Mouse (Mus musculus) forebrain, embryonic 11.5 days (tissue): ENCODE measurements around the gene Shroom1. TPM values are rescaled to one million over a fixed set of nuclear protein-coding genes. Genes with fewer than 3 reads are reported as not detected.

Source experiments
- ATAC-seq: fragments of 200-750 bp; cut with Nextera tagmentation; replicated peaks from 2 replicates; pipeline ENCODE4 v1.8.0; 2017; ENCODE audit warnings: moderate TSS enrichment; ENCODE audit not compliant: low FRiP score
- DNase-seq: peaks from one replicate; pipeline ENCODE4 v3.0.0-alpha.2; 2017; ENCODE audit warnings: low spot score
- H3K27ac ChIP-seq: fragments of 300-500 bp; sonication (generic); 2 replicates; pipeline ENCODE4 v1.5.1; 2014; ENCODE audit warnings: low read depth, low read length
- H3K27me3 ChIP-seq: fragments of 300-500 bp; sonication (generic); 2 replicates; pipeline ENCODE4 v1.6.1; 2014; ENCODE audit warnings: mild to moderate bottlenecking, low read length, mixed read lengths; ENCODE audit not compliant: control insufficient read depth, insufficient read depth
- H3K36me3 ChIP-seq: fragments of 300-500 bp; sonication (generic); 2 replicates; pipeline ENCODE4 v1.6.1; 2014; ENCODE audit warnings: mild to moderate bottlenecking, low read length, moderate library complexity, mixed read lengths; ENCODE audit not compliant: control insufficient read depth, insufficient read depth
- H3K4me1 ChIP-seq: fragments of 300-500 bp; sonication (generic); replicated peaks from 2 replicates; pipeline ENCODE4 v1.6.1; 2014; ENCODE audit warnings: low read length, mixed read lengths; ENCODE audit not compliant: control insufficient read depth, insufficient read depth
- H3K4me2 ChIP-seq: fragments of 300-500 bp; sonication (generic); 2 replicates; pipeline ENCODE4 v1.6.1; 2014; ENCODE audit warnings: low read depth, mild to moderate bottlenecking, low read length, moderate library complexity, mixed read lengths; ENCODE audit not compliant: severe bottlenecking
- H3K4me3 ChIP-seq: fragments of 300-500 bp; sonication (generic); 2 replicates; pipeline ENCODE4 v1.5.1; 2014; ENCODE audit warnings: low read depth, low read length
- H3K9ac ChIP-seq: fragments of 300-500 bp; sonication (generic); 2 replicates; pipeline ENCODE4 v1.6.1; 2014; ENCODE audit warnings: low read length
- H3K9me3 ChIP-seq: fragments of 300-500 bp; sonication (generic); 2 replicates; pipeline ENCODE4 v1.6.1; 2016; ENCODE audit warnings: low read length, mixed read lengths; ENCODE audit not compliant: control insufficient read depth
- WGBS: fragments of 180-500 bp; shearing (Covaris S2); extraction: QIAGEN DNeasy Blood & Tissue Kit; methylation state at CpG from one replicate; pipeline ENCODE4 v1.1.7; 2014; 5-methylcytosine and 5-hydroxymethylcytosine counted together
- polyA plus RNA-seq: library from polyadenylated mRNA; unstranded; fragments of >200 nt; fragmentation: Nextera tagmentation; extraction: Ambion mirVana; gene quantifications from 2 replicates; pipeline ENCODE4 v1.2.1, GENCODE M21; 2014

Gene Shroom1
- polyA plus RNA-seq, 1 experiment from 2014 or later: 1.1 TPM

DNA sequence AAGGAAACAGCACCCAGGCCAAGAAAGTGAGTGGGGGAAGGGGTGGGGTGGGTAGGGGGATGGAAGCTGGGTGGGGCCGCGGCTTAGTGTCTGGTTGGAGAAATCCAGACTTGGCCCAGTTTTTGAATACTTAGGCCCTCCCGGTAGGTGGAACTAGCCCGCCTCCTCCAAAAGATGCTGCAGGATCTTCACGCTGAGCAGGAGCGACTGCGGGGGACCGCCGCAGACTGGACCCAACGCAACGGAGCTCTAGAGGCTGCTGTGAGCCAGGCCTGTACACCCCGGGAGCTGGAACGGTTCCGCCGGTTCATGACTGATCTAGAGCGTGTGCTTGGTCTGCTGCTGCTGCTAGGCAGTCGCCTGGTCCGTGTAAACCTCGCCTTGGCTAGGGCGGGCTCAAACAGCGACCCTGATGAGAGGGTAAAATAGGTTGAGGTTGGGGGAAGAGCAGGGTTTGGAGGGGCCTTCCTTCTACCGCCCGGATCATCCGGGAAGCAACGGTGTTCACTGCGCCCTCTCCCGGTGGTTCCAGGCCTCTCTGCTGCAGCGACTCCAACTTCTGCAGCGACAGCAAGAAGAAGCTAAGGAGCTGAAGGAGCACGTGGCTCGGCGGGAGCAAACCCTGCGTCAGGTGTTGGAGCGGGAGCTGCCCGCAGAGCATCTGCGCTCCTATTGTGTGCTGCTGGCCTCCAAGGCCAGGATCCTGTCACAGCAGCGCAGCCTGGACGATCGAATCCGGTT lies 9.4 kb downstream of the Shroom1 start:
- ATAC-seq: peak; percentile 47
- Histone ChIP-seq H3K4me2 (peak overlapping the region; percentile 55), H3K4me1 (peaks cover 16% of the 10 kb centered on the region), H3K27ac (no peak overlapping the region), H3K9ac (peak overlapping the region; percentile 52), H3K27me3 (peaks cover 50% of the 10 kb centered on the region), H3K4me3 (peak overlapping the region; percentile 21), H3K9me3 (peaks cover 5% of the 10 kb centered on the region; the same call in 1 of the 2 replicates), H3K36me3 (no peaks in the 10 kb centered on the region)
- WGBS: 4% methylated on average over 40 of the region's 40 CpGs
- DNase-seq: peak; percentile 92

DNA sequence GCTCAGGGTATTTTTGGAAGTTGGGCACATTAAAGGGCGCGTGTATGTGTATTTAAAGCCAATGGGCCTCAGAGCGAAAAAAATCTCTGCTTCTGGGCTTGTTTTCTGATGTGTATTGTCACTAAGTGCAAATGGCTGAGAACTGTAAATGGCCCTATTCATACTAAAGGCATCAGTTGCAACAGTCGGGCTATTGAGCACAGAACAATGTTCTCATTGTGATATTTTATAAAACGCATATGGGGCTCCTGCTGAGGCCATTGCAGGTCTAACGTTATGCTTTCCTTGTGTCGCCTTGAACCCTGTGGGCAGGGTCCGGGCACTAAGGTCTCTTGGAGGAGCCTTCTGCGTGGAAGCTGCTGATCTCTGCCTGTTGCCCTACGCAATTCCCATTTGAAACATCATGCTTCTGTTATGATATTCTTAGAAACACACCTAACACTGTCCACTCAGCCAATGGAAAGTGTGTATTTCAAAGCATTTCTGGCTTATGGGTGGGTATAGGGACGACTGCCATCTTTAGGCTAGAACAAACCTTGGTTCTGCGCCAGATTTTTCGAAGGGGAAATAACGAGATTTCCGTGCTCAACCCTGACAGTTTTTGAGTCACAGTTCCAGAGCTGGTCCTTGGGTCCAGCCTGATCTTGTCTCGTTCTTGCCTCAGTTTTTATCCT lies 12.4 kb downstream of the Shroom1 start:
- Histone ChIP-seq H3K27me3 (peaks cover 23% of the 10 kb centered on the region), H3K36me3 (no peaks in the 10 kb centered on the region), H3K9me3 (peaks cover 3% of the 10 kb centered on the region; the same call in 1 of the 2 replicates), H3K4me1 (peaks cover 6% of the 10 kb centered on the region), H3K9ac (no peak overlapping the region), H3K27ac (no peak overlapping the region), H3K4me3 (no peak overlapping the region), H3K4me2 (peak overlapping the region; percentile 50; the same call in 1 of the 2 replicates)
- no peak for DNase-seq
- no peak for ATAC-seq
- 32% methylated on average over 16 of the region's 16 CpGs for WGBS

DNA sequence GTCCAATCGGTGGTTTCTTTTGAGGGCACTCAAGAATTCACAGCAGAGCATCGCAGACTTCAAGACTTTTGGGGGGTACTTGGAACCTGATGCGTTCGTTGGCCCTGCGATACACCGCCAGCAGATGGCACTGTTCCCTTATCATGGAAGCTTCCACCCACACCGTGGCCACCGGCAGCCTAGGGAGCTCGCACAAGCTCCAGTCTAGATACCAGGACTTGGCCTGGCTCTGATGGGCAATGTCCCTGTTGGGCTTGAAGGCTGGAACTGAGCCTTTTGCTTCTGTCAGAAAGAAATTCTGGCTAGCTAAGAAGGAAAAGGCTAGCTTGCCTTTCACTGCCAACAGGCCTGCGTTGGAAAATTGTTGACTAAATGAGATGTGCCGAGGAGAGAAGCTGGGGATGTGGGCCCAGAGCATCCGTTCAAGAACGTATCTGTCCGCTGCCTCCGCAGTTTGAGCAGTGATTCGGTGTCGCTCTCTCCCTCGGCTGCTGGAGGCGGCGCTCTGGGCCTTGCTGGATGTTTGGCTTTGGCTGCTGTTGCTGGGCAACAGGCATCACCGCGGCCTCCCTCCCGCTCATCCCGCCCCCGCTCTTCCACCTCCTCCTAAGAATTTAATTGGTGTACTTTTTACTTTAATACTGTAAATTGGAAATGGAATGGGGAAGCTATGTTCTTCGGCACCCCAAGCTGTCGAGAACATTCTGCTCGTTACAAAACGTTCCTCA lies 13.1 kb downstream of the Shroom1 start, which contains the start of gene Gm9837:
Gene Gm9837 (minus strand): TSS at position 512 of the 728 bp plus-strand sequence.
- 3% methylated on average over 29 of the region's 29 CpGs for WGBS
- DNase-seq (peak; percentile 95), ATAC-seq (peak; percentile 80)
- Histone ChIP-seq H3K27me3 (peaks cover 16% of the 10 kb centered on the region), H3K9me3 (no peaks in the 10 kb centered on the region), H3K4me2 (peak within 1 kb of the TSS; percentile 50), H3K27ac (no peak within 1 kb of the TSS), H3K4me3 (peak within 1 kb of the TSS; percentile 20; the same call in 1 of the 2 replicates), H3K4me1 (peaks cover 6% of the 10 kb centered on the region), H3K9ac (peak within 1 kb of the TSS; percentile 4; the same call in 1 of the 2 replicates), H3K36me3 (no peaks in the 10 kb centered on the region)

DNA sequence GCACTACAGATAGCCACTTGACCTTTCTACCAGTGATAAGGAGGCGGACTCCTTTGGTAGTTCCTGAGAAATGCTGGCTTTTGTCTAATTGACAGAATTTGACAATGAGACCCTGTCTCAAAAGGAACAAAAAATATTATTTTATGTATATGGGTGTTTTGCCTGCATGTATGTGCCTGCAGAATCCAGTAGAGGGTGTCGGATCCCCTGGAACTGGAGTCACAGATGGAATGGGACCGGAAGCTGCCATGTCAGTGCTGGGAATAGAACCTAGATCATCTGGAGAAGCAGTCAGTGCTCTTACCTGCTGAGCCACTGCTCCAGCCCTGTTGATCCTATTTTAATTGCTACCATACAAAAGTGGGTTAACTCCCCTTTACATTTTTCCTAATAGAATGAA lies 15.7 kb downstream of the Shroom1 start:
- Histone ChIP-seq H3K9ac (no peak overlapping the region), H3K27me3 (peaks cover 5% of the 10 kb centered on the region), H3K27ac (no peak overlapping the region), H3K4me3 (no peak overlapping the region), H3K4me1 (peaks cover 6% of the 10 kb centered on the region), H3K9me3 (no peaks in the 10 kb centered on the region), H3K36me3 (no peaks in the 10 kb centered on the region), H3K4me2 (no peak overlapping the region)
- no peak for DNase-seq
- 77% methylated on average over 3 of the region's 3 CpGs for WGBS
- ATAC-seq: no peak

- no peak overlapping the region for H3K9ac ChIP-seq
- H3K4me1 ChIP-seq: peaks cover 17% of the 10 kb centered on the region
- DNase-seq (no peak), ATAC-seq (no peak)
- H3K4me3 ChIP-seq: no peak overlapping the region
- 22% methylated on average over 8 of the region's 8 CpGs for WGBS
- peaks cover 5% of the 10 kb centered on the region; the same call in 1 of the 2 replicates for H3K9me3 ChIP-seq
- no peaks in the 10 kb centered on the region for H3K36me3 ChIP-seq
- peaks cover 32% of the 10 kb centered on the region for H3K27me3 ChIP-seq
- H3K27ac ChIP-seq: 0 out of 2 replicates have a peak overlapping the region, but pooled peaks have one; percentile 5
- no peak overlapping the region; the same call in 1 of the 2 replicates for H3K4me2 ChIP-seq
Measured at GRCm38 (mm10) chr11:53475620-53476019, 18.6 kb downstream of the Shroom1 start.

- peaks cover 17% of the 10 kb centered on the region for H3K4me1 ChIP-seq
- H3K27me3 ChIP-seq: peaks cover 40% of the 10 kb centered on the region
- no peak for DNase-seq
- H3K9me3 ChIP-seq: peaks cover 5% of the 10 kb centered on the region; the same call in 1 of the 2 replicates
- 47% methylated on average over 7 of the region's 7 CpGs for WGBS
- no peak overlapping the region for H3K4me3 ChIP-seq
- no peak for ATAC-seq
- H3K4me2 ChIP-seq: no peak overlapping the region
- H3K36me3 ChIP-seq: no peaks in the 10 kb centered on the region
- H3K27ac ChIP-seq: no peak overlapping the region
- H3K9ac ChIP-seq: no peak overlapping the region
Measured at GRCm38 (mm10) chr11:53477833-53478232, 20.8 kb downstream of the Shroom1 start.

DNA sequence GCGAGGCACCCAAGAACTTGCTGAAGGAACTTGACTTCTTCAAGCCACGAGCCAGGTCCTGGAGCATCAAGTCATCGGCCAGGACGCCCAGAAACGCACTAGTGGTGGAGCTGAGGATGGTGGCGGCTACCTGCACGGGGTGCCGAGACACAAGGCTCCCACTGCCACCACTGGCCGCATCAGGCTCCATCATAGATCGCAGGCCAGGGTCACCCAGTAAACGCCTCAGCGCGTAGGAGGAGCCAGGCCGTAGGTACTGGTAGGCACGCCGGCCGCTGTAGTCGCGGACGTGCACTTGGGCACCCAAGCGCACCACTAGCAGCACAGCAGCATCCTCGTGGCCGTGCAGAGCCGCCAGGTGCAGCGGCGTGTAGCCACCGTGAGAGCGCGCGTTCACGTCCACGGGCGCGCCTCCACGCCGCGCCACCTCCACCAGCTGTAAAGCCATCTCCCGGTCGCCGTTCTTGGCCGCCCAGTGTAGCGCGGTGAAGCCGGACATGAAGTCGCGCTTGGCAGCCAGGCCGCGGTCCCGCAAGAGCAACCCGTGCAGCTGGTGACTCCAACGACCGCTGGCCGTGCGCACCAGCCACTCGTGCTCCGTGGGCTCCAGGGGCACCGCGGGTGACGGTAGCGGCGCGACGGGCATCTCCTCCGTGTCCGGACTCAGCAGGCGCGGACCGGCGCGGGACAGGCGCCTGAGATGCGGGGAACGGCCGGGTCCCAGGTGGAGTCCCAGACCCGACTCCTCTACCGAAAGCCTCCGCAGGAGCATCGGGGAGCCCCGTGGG lies 21.6 kb downstream of the Shroom1 start:
- Histone ChIP-seq H3K27me3 (peaks cover 40% of the 10 kb centered on the region), H3K9me3 (peaks cover 5% of the 10 kb centered on the region; the same call in 1 of the 2 replicates), H3K36me3 (no peaks in the 10 kb centered on the region), H3K27ac (no peak overlapping the region), H3K4me1 (peaks cover 17% of the 10 kb centered on the region), H3K4me3 (peak overlapping the region; percentile 42), H3K4me2 (peak overlapping the region; percentile 64), H3K9ac (0 out of 2 replicates have a peak overlapping the region, but pooled peaks have one; percentile 16)
- 6% methylated on average over 79 of the region's 79 CpGs for WGBS
- peak; percentile 64 for DNase-seq
- ATAC-seq: no peak
